Comparison of ENCODE assay signal across 23 mouse cellular contexts in genomic region chr2:20934406-20934805, GRCm38 (mm10).
"Had no signal": no experiment of that assay in that cellular context is flagged by ENCODE, and none has a peak within 500 bp of the region (broad histone marks: within the 10 kb centered on the region; RNA-seq: fewer than 3 reads in every experiment).

No protein-coding gene starts in this region.

- H3K27ac ChIP-seq: limb, embryonic 12.5 days; limb, embryonic 15.5 days; liver, embryonic 15.5 days; lung, embryonic 15.5 days; midbrain, embryonic 10.5 days; midbrain, embryonic 15.5 days; neural tube, embryonic 13.5 days; stomach, postnatal 0 days had no signal

- H3K4me2 ChIP-seq: limb, embryonic 12.5 days; limb, embryonic 15.5 days; liver, embryonic 11.5 days; liver, embryonic 15.5 days; lung, embryonic 15.5 days; midbrain, embryonic 15.5 days; neural tube, embryonic 13.5 days had no signal

- H3K4me1 ChIP-seq: limb, embryonic 15.5 days had no signal

- H3K4me3 ChIP-seq: limb, embryonic 12.5 days; limb, embryonic 15.5 days; liver, embryonic 15.5 days; lung, embryonic 15.5 days; megakaryocyte, embryonic 14.5 days; midbrain, embryonic 10.5 days; midbrain, embryonic 15.5 days; neural tube, embryonic 13.5 days had no signal

- H3K36me3 ChIP-seq: limb, embryonic 12.5 days; limb, embryonic 15.5 days; lung, embryonic 15.5 days; midbrain, embryonic 15.5 days; neural tube, embryonic 13.5 days had no signal

- H3K9ac ChIP-seq: limb, embryonic 12.5 days; limb, embryonic 15.5 days; liver, embryonic 15.5 days; lung, embryonic 15.5 days; midbrain, embryonic 15.5 days; neural tube, embryonic 13.5 days had no signal

- H3K9me3 ChIP-seq: limb, embryonic 12.5 days; limb, embryonic 15.5 days; liver, embryonic 15.5 days; lung, embryonic 15.5 days; midbrain, embryonic 10.5 days; midbrain, embryonic 15.5 days; neural tube, embryonic 13.5 days had no signal

- ATAC-seq: midbrain, embryonic 15.5 days had no signal

- DNase-seq: kidney, adult 9 months; kidney, postnatal 14 days; kidney, postnatal 4 days; layer of hippocampus, adult 9-11 months; lung, adult 18-20 months; lung, postnatal 10 days; lung, postnatal 36 days; right cerebral cortex, adult 18-20 months; right cerebral cortex, postnatal 14 days; right cerebral cortex, postnatal 4 days; thymus, adult 2 months; thymus, postnatal 14 days; thymus, postnatal 4 days had no signal

- H3K27me3 ChIP-seq: limb, embryonic 12.5 days; limb, embryonic 15.5 days; liver, embryonic 15.5 days; lung, embryonic 15.5 days; megakaryocyte, embryonic 14.5 days; midbrain, embryonic 15.5 days; neural tube, embryonic 13.5 days had no signal
